Mouse (Mus musculus) ovary, adult 2 months (tissue): Measurements from ENCODE around the gene Src. TPM values are rescaled to one million over a fixed set of nuclear protein-coding genes. Genes with fewer than 3 reads are reported as not detected.

ENCODE experiments used
- polyA plus RNA-seq: library from polyadenylated mRNA; depleted of rRNA; stranded (reverse); fragments of >200 nt; gene quantifications from 2 replicates; pipeline ENCODE4 v1.2.3, GENCODE M21; 2012; rRNA removed

Src gene
- 74.6 and 84.1 TPM in 2 replicates for polyA plus RNA-seq

GRCm38 (mm10) chr2:157418206-157418605 lies at the start of gene Src:
Gene Src (plus strand): TSS chr2:157418444.

Other genes starting within 250 kb of the Src start
- gene Rbl1, start 213.9 kb upstream of the Src start, polyA plus RNA-seq, result 4.5 and 5.8 TPM in 2 replicates
- gene Rpn2, start 139.4 kb upstream of the Src start, polyA plus RNA-seq, result 260 and 308 TPM in 2 replicates
- 0.23 and 0.86 TPM in 2 replicates for gene Mroh8, start 138.9 kb upstream of the Src start, polyA plus RNA-seq
- gene Ghrh, start 70.9 kb upstream of the Src start, polyA plus RNA-seq, result 2.6 and 3.0 TPM in 2 replicates
- 68.4 and 83.5 TPM in 2 replicates for gene Manbal, start 50.9 kb upstream of the Src start, polyA plus RNA-seq
- gene Nnat, start 141.6 kb downstream of the Src start, polyA plus RNA-seq, result 219 and 296 TPM in 2 replicates
- gene Blcap, start 152.8 kb downstream of the Src start, polyA plus RNA-seq, result 48.9 and 51.8 TPM in 2 replicates